Mouse (Mus musculus) testis, adult 10 weeks (tissue): ENCODE measurements around the gene Sdcbp2. TPM values are rescaled to one million over a fixed set of nuclear protein-coding genes. Genes with fewer than 3 reads are reported as not detected.

Experiments
- polyA plus RNA-seq: library from polyadenylated mRNA; stranded (reverse); fragments of 350-450 nt; fragmentation: Illumina TruSeq; extraction: RNeasy Lipid Tissue Mini Kit (QIAGEN cat#74804); gene quantifications from one replicate; pipeline ENCODE4 v1.2.3, GENCODE M21; 2014; ENCODE audit warnings: low read depth, low replicate concordance

The Sdcbp2 gene
- 0.39 TPM for polyA plus RNA-seq

GRCm38 (mm10) chr2:151571873-151572700 lies at the start of gene Sdcbp2:
Sdcbp2 (plus strand) TSS chr2:151572622.

GRCm38 (mm10) chr2:151542323-151543062 lies 29.9 kb upstream of the Sdcbp2 start, which contains the start of gene Fkbp1a:
Fkbp1a (plus strand) TSS chr2:151542483.

GRCm38 (mm10) chr2:151632159-151632814 lies 59.9 kb downstream of the Sdcbp2 start, which contains the start of gene Snph:
Snph (minus strand) TSS chr2:151632593.

Other genes starting within 250 kb of the Sdcbp2 start
- gene 4921509C19Rik, start 96.5 kb upstream of the Sdcbp2 start, polyA plus RNA-seq, result 62.9 TPM
- 21.2 TPM for gene Nsfl1c, start 78.4 kb upstream of the Sdcbp2 start, polyA plus RNA-seq
- 242 TPM for gene Fkbp1a, start 30.1 kb upstream of the Sdcbp2 start, polyA plus RNA-seq
- not detected for gene Snph, start 60.0 kb downstream of the Sdcbp2 start, polyA plus RNA-seq
- 11.4 TPM for gene Rad21l, start 95.9 kb downstream of the Sdcbp2 start, polyA plus RNA-seq
- not detected for gene Tmem74b, start 129.4 kb downstream of the Sdcbp2 start, polyA plus RNA-seq
- gene Psmf1, start 171.6 kb downstream of the Sdcbp2 start, polyA plus RNA-seq, result 79.3 TPM